Comparison of ENCODE assay signal across 9 mouse cellular contexts in the genomic region with DNA sequence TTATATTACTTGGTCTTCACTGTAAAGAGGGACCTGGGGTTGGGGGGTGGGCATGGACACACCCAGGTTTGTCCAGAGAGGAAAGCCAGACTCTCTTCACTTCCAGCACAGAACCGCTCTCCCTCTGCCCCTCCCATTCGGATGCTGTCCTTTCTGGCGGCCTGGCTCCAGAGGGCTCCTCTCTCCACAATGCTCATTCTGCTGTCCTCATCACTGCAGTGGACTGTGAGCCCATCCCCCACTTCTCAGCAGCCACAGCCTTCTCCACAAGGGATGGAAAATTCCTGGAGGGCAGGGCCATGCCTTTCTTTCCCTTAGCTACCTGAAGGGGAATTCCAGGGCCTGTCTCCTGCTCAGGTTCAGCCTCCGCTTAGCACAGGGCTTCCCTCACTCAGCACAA. TPM values are rescaled to one million over a fixed set of nuclear protein-coding genes. Genes with fewer than 3 reads are reported as not detected.
A peak's percentile ranks its signal among the peaks of the same experiment; 100 is the strongest.
DNase-seq lines count a peak whose midpoint lies in the region; ATAC-seq lines count a peak whose summit lies in the region.
"Had no signal": no experiment of that assay in that cellular context is flagged by ENCODE, and none has a peak within 500 bp of the region (broad histone marks: within the 10 kb centered on the region; RNA-seq: fewer than 3 reads in every experiment).

No protein-coding gene starts in this region.

- H3K9me3 ChIP-seq in hindbrain, embryonic 14.5 days (ENCODE audit: control insufficient read depth, low read length) = no peaks in the 10 kb centered on the region
- H3K9me3 ChIP-seq: embryonic facial prominence, embryonic 15.5 days had no signal

- 27% methylated on average over 4 of the region's 4 CpGs for WGBS in hindbrain, embryonic 14.5 days

- H3K4me3 ChIP-seq in hindbrain, embryonic 14.5 days (replicated peaks; ENCODE audit: low read length) = no peak overlapping the region
- H3K4me3 ChIP-seq: embryonic facial prominence, embryonic 15.5 days had no signal

- H3K36me3 ChIP-seq in hindbrain, embryonic 14.5 days (replicated peaks; ENCODE audit: control insufficient read depth, insufficient read depth) = no peaks in the 10 kb centered on the region
- H3K36me3 ChIP-seq: embryonic facial prominence, embryonic 15.5 days had no signal

- H3K4me2 ChIP-seq in hindbrain, embryonic 14.5 days (replicated peaks) = no peak overlapping the region
- H3K4me2 ChIP-seq: embryonic facial prominence, embryonic 15.5 days had no signal

- H3K27me3 ChIP-seq in hindbrain, embryonic 14.5 days (ENCODE audit: control insufficient read depth, insufficient read depth, low read length) = no peaks in the 10 kb centered on the region
- H3K27me3 ChIP-seq: embryonic facial prominence, embryonic 15.5 days had no signal

- H3K9ac ChIP-seq in hindbrain, embryonic 14.5 days = no peak overlapping the region
- H3K9ac ChIP-seq: embryonic facial prominence, embryonic 15.5 days had no signal

- peak; percentile 11 to 19 for DNase-seq in left cerebral cortex, adult 18-20 months (ENCODE audit: low spot score in 2 of 2)
- DNase-seq in left cerebral cortex, adult 8-10 months (ENCODE audit: low spot score in 2 of 2) = no peak
- peak; percentile 60 to 74 for DNase-seq in cerebellum, adult 18-20 months
- no peak for DNase-seq in hindbrain, embryonic 14.5 days (ENCODE audit: low spot score)
- peak; percentile 23 for DNase-seq in lung, postnatal 25 days (ENCODE audit: low spot score)
- no peak for DNase-seq in spleen, postnatal 14 days (ENCODE audit: low spot score in 2 of 2)
- DNase-seq in urinary bladder, postnatal 36 days (ENCODE audit: low spot score in 2 of 2) = no peak
- no peak for DNase-seq in T-cell, adult 2 months (ENCODE audit: low spot score)

- no peak overlapping the region for H3K27ac ChIP-seq in hindbrain, embryonic 14.5 days
- H3K27ac ChIP-seq: embryonic facial prominence, embryonic 15.5 days had no signal

- peaks cover 14% of the 10 kb centered on the region for H3K4me1 ChIP-seq in hindbrain, embryonic 14.5 days (replicated peaks; ENCODE audit: control insufficient read depth, insufficient read depth, low read length)

- ATAC-seq in hindbrain, embryonic 14.5 days (ENCODE audit: low FRiP score) = 0 out of 2 replicates have a peak, but pooled peaks have one; percentile 39

RNA-seq across cellular contexts. Expression of a gene that starts 41.9 kb away (rescaled TPM):
- 1 to 10 TPM; 3.8 to 4.8 TPM for total RNA-seq in left cerebral cortex, adult 18-20 months (2021)
- total RNA-seq in left cerebral cortex, adult 8-10 months (2022) = 1 to 10 TPM; 3.8 to 6.5 (median 4.7) TPM
- polyA plus RNA-seq in hindbrain, embryonic 14.5 days (2014; fragmentation: Nextera tagmentation; extraction: Ambion mirVana) = 1.7 and 2.5 TPM in 2 replicates

RNA-seq across cellular contexts. Expression of a gene that starts 42.3 kb away (rescaled TPM):
- 10 to 100 TPM; 10.1 to 11.9 TPM for total RNA-seq in left cerebral cortex, adult 18-20 months (2021)
- total RNA-seq in left cerebral cortex, adult 8-10 months (2022) = 10 to 100 TPM; 11.9 to 20.5 (median 16.2) TPM
- polyA plus RNA-seq in hindbrain, embryonic 14.5 days (2014; fragmentation: Nextera tagmentation; extraction: Ambion mirVana) = 7.7 and 8.4 TPM in 2 replicates

Comparison
In these comparisons a context has a peak if more than half of its experiments do, and no peak if none do; other contexts are left out.
1. DNase-seq: peak in left cerebral cortex, adult 18-20 months (2 of 2), cerebellum, adult 18-20 months (2 of 2) and lung, postnatal 25 days (single experiment); none in left cerebral cortex, adult 8-10 months (0 of 2), hindbrain, embryonic 14.5 days (single experiment), spleen, postnatal 14 days (0 of 2), urinary bladder, postnatal 36 days (0 of 2) and T-cell, adult 2 months (single experiment).